Mouse (Mus musculus): ENCODE results near the gene Ggt6. TPM values are rescaled to one million over a fixed set of nuclear protein-coding genes. Genes with fewer than 3 reads are reported as not detected.
A peak's percentile ranks its signal among the peaks of the same experiment; 100 is the strongest.
"Not testable (repeated sequence)": the region's sequence is repeated elsewhere in the genome, so short reads cannot be mapped to it uniquely, and the experiment has no call there.

Ggt6 gene
- total and polyA plus RNA-seq, 2 experiments from 2014 or later: 5.3 TPM; not detected in 1

GRCm38 (mm10) chr11:72421518-72422278, 13.6 kb upstream of the Ggt6 start:
- Histone ChIP-seq H3K27me3 (ENCODE audit: control insufficient read depth, insufficient read depth, low read length) (no peaks in the 10 kb centered on the region), H3K9ac (replicated peaks; ENCODE audit: low read depth, low read length) (no peak overlapping the region), H3K4me2 (ENCODE audit: low read depth, low read length) (no peak overlapping the region), H3K4me1 (ENCODE audit: control insufficient read depth, insufficient read depth) (peaks cover 19% of the 10 kb centered on the region), H3K9me3 (replicated peaks; ENCODE audit: control insufficient read depth, low read length) (no peaks in the 10 kb centered on the region), H3K36me3 (replicated peaks; ENCODE audit: control insufficient read depth, insufficient read depth, low read length) (no peaks in the 10 kb centered on the region), H3K4me3 (ENCODE audit: low read depth, low read length) (no peak overlapping the region), H3K27ac (ENCODE audit: low read depth) (no peak overlapping the region)
- ATAC-seq (ENCODE audit: insufficient read depth, low read depth) (no peak), DNase-seq (ENCODE audit: low spot score) (no peak)
- 86% methylated on average over 11 of the region's 11 CpGs for WGBS
- TF ChIP-seq CTCF (IDR thresholded peaks at IDR 0.05; ENCODE audit: low read depth) (no peak), EP300 (IDR thresholded peaks at IDR 0.05; ENCODE audit: low read depth) (no peak)

DNA sequence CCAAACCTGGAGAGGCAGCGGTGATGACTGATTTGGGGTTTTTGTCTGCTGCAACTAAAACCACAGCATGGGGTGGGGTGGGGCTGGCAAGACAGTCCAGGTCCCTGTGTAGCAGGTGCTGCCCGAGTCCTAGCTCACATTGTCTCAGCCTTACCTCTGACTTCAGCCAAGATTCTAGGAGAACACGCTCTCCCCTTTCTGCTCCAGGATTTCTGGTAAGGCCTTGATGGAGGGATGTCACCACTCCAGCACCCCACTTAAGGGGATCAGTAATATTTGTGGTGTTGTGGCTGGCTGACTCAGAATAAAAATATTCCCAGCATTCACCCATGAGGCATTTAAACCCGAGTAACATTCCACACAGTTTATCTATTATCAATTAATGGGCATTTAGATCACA, 11.6 kb upstream of the Ggt6 start:
- no peaks in the 10 kb centered on the region for H3K27me3 ChIP-seq (ENCODE audit: control insufficient read depth, insufficient read depth, low read length)
- ATAC-seq (ENCODE audit: insufficient read depth, low read depth) (no peak), DNase-seq (ENCODE audit: low spot score) (no peak)
- H3K36me3 ChIP-seq (replicated peaks; ENCODE audit: control insufficient read depth, insufficient read depth, low read length): no peaks in the 10 kb centered on the region
- WGBS: 79% methylated on average over 4 of the region's 4 CpGs
- TF ChIP-seq CTCF (IDR thresholded peaks at IDR 0.05; ENCODE audit: low read depth) (no peak), EP300 (IDR thresholded peaks at IDR 0.05; ENCODE audit: low read depth) (no peak)
- no peak overlapping the region for H3K9ac ChIP-seq (replicated peaks; ENCODE audit: low read depth, low read length)
- no peak overlapping the region for H3K27ac ChIP-seq (ENCODE audit: low read depth)
- no peak overlapping the region for H3K4me2 ChIP-seq (ENCODE audit: low read depth, low read length)
- H3K4me3 ChIP-seq (ENCODE audit: low read depth, low read length): no peak overlapping the region
- no peaks in the 10 kb centered on the region for H3K9me3 ChIP-seq (replicated peaks; ENCODE audit: control insufficient read depth, low read length)
- H3K4me1 ChIP-seq (ENCODE audit: control insufficient read depth, insufficient read depth): no peaks in the 10 kb centered on the region

GRCm38 (mm10) chr11:72425201-72425600, 10.1 kb upstream of the Ggt6 start:
- Histone ChIP-seq H3K4me2 (ENCODE audit: low read depth, low read length) (no peak overlapping the region), H3K4me3 (ENCODE audit: low read depth, low read length) (no peak overlapping the region), H3K9me3 (replicated peaks; ENCODE audit: control insufficient read depth, low read length) (no peaks in the 10 kb centered on the region), H3K9ac (replicated peaks; ENCODE audit: low read depth, low read length) (no peak overlapping the region), H3K27me3 (ENCODE audit: control insufficient read depth, insufficient read depth, low read length) (no peaks in the 10 kb centered on the region), H3K36me3 (replicated peaks; ENCODE audit: control insufficient read depth, insufficient read depth, low read length) (no peaks in the 10 kb centered on the region), H3K27ac (ENCODE audit: low read depth) (no peak overlapping the region), H3K4me1 (ENCODE audit: control insufficient read depth, insufficient read depth) (no peaks in the 10 kb centered on the region)
- TF ChIP-seq EP300 (IDR thresholded peaks at IDR 0.05; ENCODE audit: low read depth) (no peak), CTCF (IDR thresholded peaks at IDR 0.05; ENCODE audit: low read depth) (no peak)
- DNase-seq (ENCODE audit: low spot score) (no peak), ATAC-seq (ENCODE audit: insufficient read depth, low read depth) (no peak)

- Histone ChIP-seq H3K36me3 (replicated peaks; ENCODE audit: control insufficient read depth, insufficient read depth, low read length) (no peaks in the 10 kb centered on the region), H3K9ac (replicated peaks; ENCODE audit: low read depth, low read length) (no peak overlapping the region), H3K27me3 (ENCODE audit: control insufficient read depth, insufficient read depth, low read length) (no peaks in the 10 kb centered on the region), H3K4me3 (ENCODE audit: low read depth, low read length) (no peak overlapping the region), H3K27ac (ENCODE audit: low read depth) (no peak overlapping the region), H3K9me3 (replicated peaks; ENCODE audit: control insufficient read depth, low read length) (no peaks in the 10 kb centered on the region), H3K4me1 (ENCODE audit: control insufficient read depth, insufficient read depth) (no peaks in the 10 kb centered on the region), H3K4me2 (ENCODE audit: low read depth, low read length) (no peak overlapping the region)
- TF ChIP-seq CTCF (IDR thresholded peaks at IDR 0.05; ENCODE audit: low read depth): peak; percentile 44
- TF ChIP-seq EP300 (IDR thresholded peaks at IDR 0.05; ENCODE audit: low read depth): no peak
- DNase-seq (ENCODE audit: low spot score): no peak
- no peak for ATAC-seq (ENCODE audit: insufficient read depth, low read depth)
These were observed 8.4 kb upstream of the Ggt6 start for GRCm38 (mm10) chr11:72426884-72427283.

- Histone ChIP-seq H3K36me3 (replicated peaks; ENCODE audit: control insufficient read depth, insufficient read depth, low read length) (no peaks in the 10 kb centered on the region), H3K4me3 (ENCODE audit: low read depth, low read length) (no peak overlapping the region), H3K4me1 (ENCODE audit: control insufficient read depth, insufficient read depth) (no peaks in the 10 kb centered on the region), H3K9ac (replicated peaks; ENCODE audit: low read depth, low read length) (no peak overlapping the region), H3K27me3 (ENCODE audit: control insufficient read depth, insufficient read depth, low read length) (no peaks in the 10 kb centered on the region), H3K9me3 (replicated peaks; ENCODE audit: control insufficient read depth, low read length) (no peaks in the 10 kb centered on the region), H3K4me2 (ENCODE audit: low read depth, low read length) (peak overlapping the region; percentile 44; the same call in 1 of the 2 replicates), H3K27ac (ENCODE audit: low read depth) (no peak overlapping the region)
- WGBS: 2% methylated on average over 5 of the region's 5 CpGs
- peak; percentile 87 for ATAC-seq (ENCODE audit: insufficient read depth, low read depth)
- DNase-seq (ENCODE audit: low spot score): peak; percentile 84
- TF ChIP-seq EP300 (IDR thresholded peaks at IDR 0.05; ENCODE audit: low read depth) (no peak), CTCF (IDR thresholded peaks at IDR 0.05; ENCODE audit: low read depth) (peak; percentile 73)
These were observed 6.6 kb upstream of the Ggt6 start for GRCm38 (mm10) chr11:72428694-72429093.

DNA sequence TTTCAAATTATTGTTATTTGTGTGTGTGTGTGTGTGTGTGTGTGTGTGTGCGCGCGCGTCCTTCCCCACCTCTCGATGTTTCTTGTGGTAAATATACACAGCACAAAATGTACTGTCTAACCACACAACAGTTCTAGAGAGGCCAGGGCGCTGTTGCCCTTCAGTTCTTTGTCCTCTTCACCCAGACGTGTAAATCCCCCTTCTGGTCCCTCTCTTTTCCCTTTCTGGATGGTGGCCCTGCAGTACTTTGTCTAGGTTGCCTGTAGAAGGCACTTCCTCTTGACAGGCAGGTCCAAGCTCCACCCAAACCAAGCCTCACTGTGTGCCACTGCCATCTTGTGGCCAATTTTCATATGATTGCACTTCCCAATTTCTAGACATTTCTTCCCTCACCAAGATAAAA, 6.0 kb upstream of the Ggt6 start:
- H3K4me3 ChIP-seq (ENCODE audit: low read depth, low read length): peak overlapping the region; percentile 22; the same call in 1 of the 2 replicates
- no peaks in the 10 kb centered on the region for H3K27me3 ChIP-seq (ENCODE audit: control insufficient read depth, insufficient read depth, low read length)
- H3K36me3 ChIP-seq (replicated peaks; ENCODE audit: control insufficient read depth, insufficient read depth, low read length): no peaks in the 10 kb centered on the region
- no peaks in the 10 kb centered on the region for H3K9me3 ChIP-seq (replicated peaks; ENCODE audit: control insufficient read depth, low read length)
- H3K27ac ChIP-seq (ENCODE audit: low read depth): no peak overlapping the region
- DNase-seq (ENCODE audit: low spot score) (peak; percentile 86), ATAC-seq (ENCODE audit: insufficient read depth, low read depth) (peak; percentile 83)
- no peaks in the 10 kb centered on the region for H3K4me1 ChIP-seq (ENCODE audit: control insufficient read depth, insufficient read depth)
- TF ChIP-seq CTCF (IDR thresholded peaks at IDR 0.05; ENCODE audit: low read depth): peak; percentile 96
- TF ChIP-seq EP300 (IDR thresholded peaks at IDR 0.05; ENCODE audit: low read depth): no peak
- no peak overlapping the region for H3K9ac ChIP-seq (replicated peaks; ENCODE audit: low read depth, low read length)
- WGBS: 34% methylated on average over 7 of the region's 7 CpGs
- peak overlapping the region; percentile 44; the same call in 1 of the 2 replicates for H3K4me2 ChIP-seq (ENCODE audit: low read depth, low read length)

- H3K4me3 ChIP-seq (ENCODE audit: low read depth, low read length); DNase-seq (ENCODE audit: low spot score); ATAC-seq (ENCODE audit: insufficient read depth, low read depth); H3K9ac ChIP-seq (replicated peaks; ENCODE audit: low read depth, low read length); H3K27me3 ChIP-seq (ENCODE audit: control insufficient read depth, insufficient read depth, low read length); H3K4me2 ChIP-seq (ENCODE audit: low read depth, low read length); H3K27ac ChIP-seq (ENCODE audit: low read depth); H3K9me3 ChIP-seq (replicated peaks; ENCODE audit: control insufficient read depth, low read length); H3K4me1 ChIP-seq (ENCODE audit: control insufficient read depth, insufficient read depth); H3K36me3 ChIP-seq (replicated peaks; ENCODE audit: control insufficient read depth, insufficient read depth, low read length): not testable (repeated sequence)
- 54% methylated on average over 9 of the region's 9 CpGs for WGBS
These were observed 4.8 kb upstream of the Ggt6 start for GRCm38 (mm10) chr11:72430311-72431068.

Measured in heart, postnatal 0 days (tissue).